Mouse (Mus musculus): ENCODE measurements around the gene Heg1. TPM values are rescaled to one million over a fixed set of nuclear protein-coding genes. Genes with fewer than 3 reads are reported as not detected.

Heg1 gene
- polyA plus RNA-seq, 1 experiment from 2014 or later = 15.9 TPM

- H3K27ac ChIP-seq (replicated peaks; ENCODE audit: low read depth, low read length) = no peak overlapping the region
- H3K4me1 ChIP-seq (ENCODE audit: control insufficient read depth, insufficient read depth, low read length) = no peaks in the 10 kb centered on the region
- DNase-seq = no peak
- H3K9ac ChIP-seq (replicated peaks; ENCODE audit: low read length) = no peak overlapping the region
- H3K27me3 ChIP-seq (ENCODE audit: control insufficient read depth, insufficient read depth, low read length) = no peaks in the 10 kb centered on the region
- no peak for ATAC-seq (ENCODE audit: low FRiP score, low TSS enrichment)
- no peaks in the 10 kb centered on the region for H3K36me3 ChIP-seq (ENCODE audit: control insufficient read depth, insufficient read depth, low read length)
- no peak overlapping the region for H3K4me2 ChIP-seq (ENCODE audit: low read length)
- WGBS = 97% methylated on average over 10 of the region's 10 CpGs
- no peak overlapping the region for H3K4me3 ChIP-seq (replicated peaks; ENCODE audit: low read depth, low read length)
- no peaks in the 10 kb centered on the region for H3K9me3 ChIP-seq (ENCODE audit: control insufficient read depth, low read length)
These were observed 21.3 kb upstream of the Heg1 start for GRCm38 (mm10) chr16:33662841-33663240.

- no peak overlapping the region for H3K9ac ChIP-seq (replicated peaks; ENCODE audit: low read length)
- DNase-seq (no peak), ATAC-seq (ENCODE audit: low FRiP score, low TSS enrichment) (no peak)
- WGBS = 92% methylated on average over 6 of the region's 6 CpGs
- H3K4me2 ChIP-seq (ENCODE audit: low read length) = no peak overlapping the region
- H3K27ac ChIP-seq (replicated peaks; ENCODE audit: low read depth, low read length) = no peak overlapping the region
- no peaks in the 10 kb centered on the region for H3K4me1 ChIP-seq (ENCODE audit: control insufficient read depth, insufficient read depth, low read length)
- no peaks in the 10 kb centered on the region for H3K9me3 ChIP-seq (ENCODE audit: control insufficient read depth, low read length)
- H3K36me3 ChIP-seq (ENCODE audit: control insufficient read depth, insufficient read depth, low read length) = no peaks in the 10 kb centered on the region
- H3K4me3 ChIP-seq (replicated peaks; ENCODE audit: low read depth, low read length) = no peak overlapping the region
- no peaks in the 10 kb centered on the region for H3K27me3 ChIP-seq (ENCODE audit: control insufficient read depth, insufficient read depth, low read length)
These were observed 17.9 kb upstream of the Heg1 start for GRCm38 (mm10) chr16:33666226-33666625.

- Histone ChIP-seq H3K4me3 (replicated peaks; ENCODE audit: low read depth, low read length) (no peak overlapping the region), H3K4me2 (ENCODE audit: low read length) (no peak overlapping the region), H3K9me3 (ENCODE audit: control insufficient read depth, low read length) (no peaks in the 10 kb centered on the region), H3K27ac (replicated peaks; ENCODE audit: low read depth, low read length) (no peak overlapping the region), H3K4me1 (ENCODE audit: control insufficient read depth, insufficient read depth, low read length) (no peaks in the 10 kb centered on the region), H3K27me3 (ENCODE audit: control insufficient read depth, insufficient read depth, low read length) (no peaks in the 10 kb centered on the region), H3K9ac (replicated peaks; ENCODE audit: low read length) (no peak overlapping the region), H3K36me3 (ENCODE audit: control insufficient read depth, insufficient read depth, low read length) (no peaks in the 10 kb centered on the region)
- ATAC-seq (ENCODE audit: low FRiP score, low TSS enrichment) = no peak
- 94% methylated on average over 4 of the region's 4 CpGs for WGBS
- no peak for DNase-seq
These were observed 17.1 kb upstream of the Heg1 start for GRCm38 (mm10) chr16:33666985-33667538.

- Histone ChIP-seq H3K9me3 (ENCODE audit: control insufficient read depth, low read length) (no peaks in the 10 kb centered on the region), H3K4me1 (ENCODE audit: control insufficient read depth, insufficient read depth, low read length) (no peaks in the 10 kb centered on the region), H3K27ac (replicated peaks; ENCODE audit: low read depth, low read length) (no peak overlapping the region), H3K36me3 (ENCODE audit: control insufficient read depth, insufficient read depth, low read length) (no peaks in the 10 kb centered on the region), H3K27me3 (ENCODE audit: control insufficient read depth, insufficient read depth, low read length) (no peaks in the 10 kb centered on the region), H3K4me3 (replicated peaks; ENCODE audit: low read depth, low read length) (no peak overlapping the region), H3K4me2 (ENCODE audit: low read length) (no peak overlapping the region), H3K9ac (replicated peaks; ENCODE audit: low read length) (no peak overlapping the region)
- WGBS = 92% methylated on average over 2 of the region's 2 CpGs
- no peak for ATAC-seq (ENCODE audit: low FRiP score, low TSS enrichment)
- DNase-seq = no peak
These were observed 15.7 kb upstream of the Heg1 start for GRCm38 (mm10) chr16:33668448-33668847.

GRCm38 (mm10) chr16:33669072-33669471 lies 15.1 kb upstream of the Heg1 start:
- H3K4me3 ChIP-seq (replicated peaks; ENCODE audit: low read depth, low read length) = no peak overlapping the region
- ATAC-seq (ENCODE audit: low FRiP score, low TSS enrichment) = no peak

GRCm38 (mm10) chr16:33670340-33670739 lies 13.8 kb upstream of the Heg1 start:
- DNase-seq = no peak
- no peaks in the 10 kb centered on the region for H3K36me3 ChIP-seq (ENCODE audit: control insufficient read depth, insufficient read depth, low read length)
- H3K4me2 ChIP-seq (ENCODE audit: low read length) = no peak overlapping the region
- no peaks in the 10 kb centered on the region for H3K4me1 ChIP-seq (ENCODE audit: control insufficient read depth, insufficient read depth, low read length)
- H3K27ac ChIP-seq (replicated peaks; ENCODE audit: low read depth, low read length) = no peak overlapping the region
- H3K4me3 ChIP-seq (replicated peaks; ENCODE audit: low read depth, low read length) = no peak overlapping the region
- no peak overlapping the region for H3K9ac ChIP-seq (replicated peaks; ENCODE audit: low read length)
- H3K9me3 ChIP-seq (ENCODE audit: control insufficient read depth, low read length) = no peaks in the 10 kb centered on the region
- no peak for ATAC-seq (ENCODE audit: low FRiP score, low TSS enrichment)
- H3K27me3 ChIP-seq (ENCODE audit: control insufficient read depth, insufficient read depth, low read length) = no peaks in the 10 kb centered on the region
- 78% methylated on average over 3 of the region's 3 CpGs for WGBS

More at GRCm38 (mm10) chr16:33669072-33669471, 15.1 kb upstream of the Heg1 start:
- H3K4me1 ChIP-seq (ENCODE audit: control insufficient read depth, insufficient read depth, low read length) = no peaks in the 10 kb centered on the region
- H3K9ac ChIP-seq (replicated peaks; ENCODE audit: low read length) = no peak overlapping the region
- H3K9me3 ChIP-seq (ENCODE audit: control insufficient read depth, low read length) = no peaks in the 10 kb centered on the region
- DNase-seq = no peak
- H3K36me3 ChIP-seq (ENCODE audit: control insufficient read depth, insufficient read depth, low read length) = no peaks in the 10 kb centered on the region
- no peaks in the 10 kb centered on the region for H3K27me3 ChIP-seq (ENCODE audit: control insufficient read depth, insufficient read depth, low read length)
- WGBS = 84% methylated on average over 1 of the region's 1 CpGs
- H3K4me2 ChIP-seq (ENCODE audit: low read length) = no peak overlapping the region
- no peak overlapping the region for H3K27ac ChIP-seq (replicated peaks; ENCODE audit: low read depth, low read length)

- ATAC-seq (ENCODE audit: low FRiP score, low TSS enrichment) (no peak), DNase-seq (no peak)
- H3K4me2 ChIP-seq (ENCODE audit: low read length) = no peak overlapping the region
- no peaks in the 10 kb centered on the region for H3K4me1 ChIP-seq (ENCODE audit: control insufficient read depth, insufficient read depth, low read length)
- H3K9me3 ChIP-seq (ENCODE audit: control insufficient read depth, low read length) = no peaks in the 10 kb centered on the region
- no peak overlapping the region for H3K4me3 ChIP-seq (replicated peaks; ENCODE audit: low read depth, low read length)
- H3K36me3 ChIP-seq (ENCODE audit: control insufficient read depth, insufficient read depth, low read length) = no peaks in the 10 kb centered on the region
- 94% methylated on average over 2 of the region's 2 CpGs for WGBS
- no peaks in the 10 kb centered on the region for H3K27me3 ChIP-seq (ENCODE audit: control insufficient read depth, insufficient read depth, low read length)
- H3K9ac ChIP-seq (replicated peaks; ENCODE audit: low read length) = no peak overlapping the region
- H3K27ac ChIP-seq (replicated peaks; ENCODE audit: low read depth, low read length) = no peak overlapping the region
These were observed 13.2 kb upstream of the Heg1 start for GRCm38 (mm10) chr16:33670933-33671332.

- no peak overlapping the region for H3K27ac ChIP-seq (replicated peaks; ENCODE audit: low read depth, low read length)
- DNase-seq (no peak), ATAC-seq (ENCODE audit: low FRiP score, low TSS enrichment) (no peak)
- H3K4me3 ChIP-seq (replicated peaks; ENCODE audit: low read depth, low read length) = no peak overlapping the region
- H3K4me1 ChIP-seq (ENCODE audit: control insufficient read depth, insufficient read depth, low read length) = no peaks in the 10 kb centered on the region
- no peaks in the 10 kb centered on the region for H3K36me3 ChIP-seq (ENCODE audit: control insufficient read depth, insufficient read depth, low read length)
- WGBS = 84% methylated on average over 4 of the region's 4 CpGs
- no peaks in the 10 kb centered on the region for H3K27me3 ChIP-seq (ENCODE audit: control insufficient read depth, insufficient read depth, low read length)
- no peak overlapping the region for H3K9ac ChIP-seq (replicated peaks; ENCODE audit: low read length)
- H3K4me2 ChIP-seq (ENCODE audit: low read length) = no peak overlapping the region
- H3K9me3 ChIP-seq (ENCODE audit: control insufficient read depth, low read length) = no peaks in the 10 kb centered on the region
These were observed 12.0 kb upstream of the Heg1 start for GRCm38 (mm10) chr16:33672188-33672587.

GRCm38 (mm10) chr16:33672643-33673042 lies 11.5 kb upstream of the Heg1 start:
- Histone ChIP-seq H3K4me1 (ENCODE audit: control insufficient read depth, insufficient read depth, low read length) (no peaks in the 10 kb centered on the region), H3K36me3 (ENCODE audit: control insufficient read depth, insufficient read depth, low read length) (no peaks in the 10 kb centered on the region), H3K9me3 (ENCODE audit: control insufficient read depth, low read length) (no peaks in the 10 kb centered on the region), H3K4me3 (replicated peaks; ENCODE audit: low read depth, low read length) (no peak overlapping the region), H3K4me2 (ENCODE audit: low read length) (no peak overlapping the region), H3K9ac (replicated peaks; ENCODE audit: low read length) (no peak overlapping the region), H3K27me3 (ENCODE audit: control insufficient read depth, insufficient read depth, low read length) (no peaks in the 10 kb centered on the region), H3K27ac (replicated peaks; ENCODE audit: low read depth, low read length) (no peak overlapping the region)
- DNase-seq (no peak), ATAC-seq (ENCODE audit: low FRiP score, low TSS enrichment) (no peak)
- WGBS = 94% methylated on average over 4 of the region's 4 CpGs
